Mouse (Mus musculus) left cerebral cortex, postnatal 36 days (tissue): ENCODE results near the gene Aqr. TPM values are rescaled to one million over a fixed set of nuclear protein-coding genes. Genes with fewer than 3 reads are reported as not detected.
A peak's percentile ranks its signal among the peaks of the same experiment; 100 is the strongest.
"Not testable (repeated sequence)": the region's sequence is repeated elsewhere in the genome, so short reads cannot be mapped to it uniquely, and the experiment has no call there.

Experiments used
- DNase-seq, 2 experiments: peaks; one replicate each; pipeline ENCODE4 v3.0.0; 2021 to 2022; ENCODE audit warnings: low spot score in 2 of 2, mixed read lengths in 1 of 2
- intact Hi-C: fragments of 180-260 bp; cut with DNase I; formaldehyde crosslinking; loops from one replicate; pipeline ENCODE4 v1.15.1; 2025
- total RNA-seq, 2 experiments: library from RNA; stranded (reverse); gene quantifications; 2 replicates each; pipeline ENCODE4 v1.2.3; 2021

Aqr gene
- total RNA-seq, result 10 to 100 TPM; 29.1 to 35.4 TPM

- intact Hi-C loops, result not testable (repeated sequence)
Measured at GRCm38 (mm10) chr2:114186924-114187323, at the start of gene Aqr. TSS of gene Aqr (minus strand) at chr2:114187024.

GRCm38 (mm10) chr2:114236566-114236965 lies 49.7 kb upstream of the Aqr start:
- no peak for DNase-seq
- intact Hi-C loops, result no loop called here

More at GRCm38 (mm10) chr2:114186924-114187323, at the start of gene Aqr:
- not testable (repeated sequence) for DNase-seq

DNA sequence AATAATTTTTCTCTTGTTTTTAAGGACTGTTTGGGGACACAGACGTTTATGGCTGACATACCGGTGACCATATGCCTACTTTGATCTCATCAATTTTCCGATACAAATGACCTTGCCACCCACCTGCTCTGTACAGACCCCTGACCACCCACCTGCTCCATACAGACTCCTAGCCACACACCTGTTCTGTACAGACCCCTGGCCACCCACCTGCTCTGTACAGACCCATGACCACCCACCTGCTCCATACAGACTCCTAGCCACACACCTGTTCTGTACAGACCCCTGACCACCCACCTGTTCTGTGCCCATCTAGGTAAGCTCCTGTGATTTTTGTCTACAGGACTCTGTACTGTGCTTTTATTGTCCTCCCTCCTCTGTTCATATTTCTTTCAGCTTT lies 48.8 kb upstream of the Aqr start:
- intact Hi-C loops, result no loop called here
- DNase-seq, result no peak

DNA sequence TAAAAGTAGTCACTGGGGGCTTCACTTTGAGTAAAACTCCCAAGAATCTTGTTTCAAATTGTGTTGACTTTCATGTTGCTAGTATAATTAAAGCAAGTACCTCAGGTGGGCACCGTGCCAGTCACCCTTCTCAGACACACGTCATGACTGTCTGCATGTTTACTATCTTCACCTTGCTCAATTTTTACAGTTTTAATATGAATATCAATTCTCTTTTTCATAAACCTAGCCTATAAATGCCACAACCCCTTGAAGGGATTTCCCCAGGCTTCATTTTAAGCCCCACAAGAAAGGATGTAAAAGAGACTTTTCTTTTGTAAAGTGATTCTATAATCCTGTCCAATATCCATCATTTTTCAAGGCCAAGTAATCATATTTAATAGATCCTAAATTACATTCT lies 44.4 kb upstream of the Aqr start:
- intact Hi-C loops, result no loop called here
- no peak for DNase-seq

- intact Hi-C loops, result no loop called here
- no peak for DNase-seq
Measured at GRCm38 (mm10) chr2:114228672-114229071, 41.8 kb upstream of the Aqr start.

GRCm38 (mm10) chr2:114205036-114205435 lies 18.2 kb upstream of the Aqr start:
- no peak for DNase-seq
- intact Hi-C loops, result no loop called here

DNA sequence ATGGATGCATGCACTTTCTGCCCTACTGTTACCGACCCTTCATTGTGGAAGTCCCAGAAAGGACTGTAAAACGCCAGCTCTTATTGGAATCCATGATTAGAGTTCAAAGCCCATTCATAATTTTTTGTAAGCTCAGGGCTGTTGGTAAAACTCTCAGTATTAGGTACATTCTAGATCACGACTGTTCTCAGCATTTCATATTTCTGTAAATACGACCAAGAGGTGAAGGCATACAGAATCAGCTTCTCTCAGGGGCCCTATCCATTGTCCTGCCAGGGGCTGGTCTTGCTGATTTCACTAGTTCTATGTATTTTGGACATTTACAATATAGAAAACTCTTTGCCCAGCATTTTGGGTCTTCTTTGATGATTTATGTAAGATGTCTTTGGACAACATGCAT lies 14.8 kb upstream of the Aqr start:
- DNase-seq, result no peak
- intact Hi-C loops, result no loop called here

- peak; percentile 83 to 87 for DNase-seq
- intact Hi-C loops, result no loop called here
Measured at GRCm38 (mm10) chr2:114200932-114201559, 14.2 kb upstream of the Aqr start, which contains the start of gene Zfp770. TSS of gene Zfp770 (minus strand) at chr2:114201469.

DNA sequence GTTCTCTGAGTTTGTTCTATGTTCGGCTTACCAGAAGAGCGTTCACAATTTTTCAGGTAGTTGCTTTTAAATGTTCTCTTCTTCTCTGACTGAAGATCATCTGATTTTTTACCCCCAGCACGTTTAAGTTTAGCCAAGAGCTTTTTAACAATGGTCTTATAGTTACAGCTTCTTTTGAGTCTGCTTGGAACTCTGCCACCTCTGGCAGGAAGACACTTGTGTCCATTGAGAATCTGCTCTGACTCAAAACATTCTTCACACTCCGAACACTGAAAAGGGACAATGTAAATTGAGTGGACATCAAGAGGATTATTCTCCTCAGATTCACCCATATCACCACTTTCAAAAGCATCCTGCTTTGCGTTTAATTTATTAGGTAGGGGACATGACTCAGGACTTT lies 9.6 kb upstream of the Aqr start:
- intact Hi-C loops, result no loop called here
- no peak for DNase-seq

GRCm38 (mm10) chr2:114177802-114178733 lies 8.8 kb downstream of the Aqr start:
- no peak for DNase-seq
- intact Hi-C loops, result no loop called here

DNA sequence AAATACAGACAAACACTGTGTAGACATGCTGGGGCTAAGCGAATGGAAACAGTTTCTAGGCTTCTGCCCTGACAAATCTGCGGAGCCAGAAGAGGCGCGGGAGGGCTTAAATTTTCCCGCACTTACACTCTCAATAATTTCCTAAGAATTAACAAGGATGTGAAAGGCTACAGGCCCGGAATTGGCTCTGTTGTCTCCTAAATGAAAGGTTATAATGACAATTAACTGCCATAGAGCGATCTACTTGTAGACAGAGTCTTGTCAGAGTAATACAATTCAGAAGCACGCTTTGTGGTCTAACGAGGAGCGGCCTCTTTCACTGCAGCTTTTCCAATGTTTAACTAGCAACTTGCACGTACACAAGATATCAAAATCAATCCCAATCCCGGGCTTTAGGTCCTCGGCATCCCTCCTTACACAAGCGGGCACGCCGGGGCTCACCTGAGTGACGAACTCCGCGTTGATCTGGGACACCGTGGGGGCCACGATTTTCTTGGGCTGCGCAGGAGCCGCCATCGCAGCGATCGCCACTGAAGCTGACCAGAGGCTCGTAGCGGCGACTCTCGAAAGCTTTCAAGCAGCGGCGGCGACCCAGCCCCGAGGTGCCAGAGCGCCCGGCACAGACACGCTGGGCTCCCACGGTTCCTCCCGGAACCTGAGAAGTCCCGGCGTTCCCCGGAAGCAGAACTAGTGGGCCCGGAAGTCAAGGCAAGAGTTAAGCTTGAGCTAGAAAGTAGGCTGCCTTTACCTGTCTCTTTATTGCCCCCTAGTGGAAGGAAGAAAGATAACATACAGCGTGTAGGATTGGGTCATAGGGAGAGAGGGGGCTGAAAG lies 12.0 kb downstream of the Aqr start:
- peak; percentile 82 to 84 for DNase-seq
- intact Hi-C loops, result no loop called here

DNA sequence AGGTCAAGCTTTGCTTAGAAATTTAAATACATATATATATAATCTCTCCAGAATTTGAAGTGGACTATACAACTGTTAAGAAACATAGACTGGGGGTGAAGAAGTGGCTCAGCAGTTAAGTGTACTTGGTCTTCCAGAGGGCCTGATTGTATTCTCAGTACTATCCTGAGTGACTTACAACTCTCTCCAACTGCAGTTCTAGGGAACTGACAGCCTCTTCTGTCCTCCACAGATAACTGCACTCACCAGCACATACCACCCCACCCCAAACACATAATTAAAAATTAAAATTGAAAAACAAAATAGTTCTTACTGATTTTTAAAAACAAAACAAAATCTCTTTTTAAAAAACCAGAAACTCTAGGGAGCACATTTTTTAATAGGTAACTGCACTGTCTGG lies 13.6 kb downstream of the Aqr start:
- intact Hi-C loops, result no loop called here

GRCm38 (mm10) chr2:114167837-114168236 lies 19.0 kb downstream of the Aqr start:
- intact Hi-C loops, result no loop called here
- no peak for DNase-seq

More for the DNA sequence above, 13.6 kb downstream of the Aqr start:
- DNase-seq, result no peak

DNA sequence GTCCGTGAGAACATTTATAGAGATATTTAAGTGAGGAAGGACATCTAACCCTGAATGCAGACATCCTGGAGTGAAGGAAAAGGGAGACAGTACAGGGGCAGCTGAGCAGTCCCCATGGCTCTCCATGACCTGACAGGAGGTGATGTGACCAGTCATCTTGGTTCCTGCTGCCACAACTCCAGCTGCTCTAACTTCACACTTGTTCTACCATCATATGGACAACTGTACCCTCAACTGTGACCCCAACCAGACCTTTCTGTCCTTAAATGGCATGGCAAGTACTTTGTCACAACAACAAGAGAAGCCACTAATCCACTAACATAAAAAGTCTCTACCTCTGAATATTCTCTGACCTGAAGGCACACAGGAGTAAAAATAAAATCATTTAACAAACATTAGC lies 24.8 kb downstream of the Aqr start:
- DNase-seq, result no peak
- intact Hi-C loops, result no loop called here

- DNase-seq, result no peak
- intact Hi-C loops, result no loop called here
Measured at GRCm38 (mm10) chr2:114157345-114157744, 29.5 kb downstream of the Aqr start.

DNA sequence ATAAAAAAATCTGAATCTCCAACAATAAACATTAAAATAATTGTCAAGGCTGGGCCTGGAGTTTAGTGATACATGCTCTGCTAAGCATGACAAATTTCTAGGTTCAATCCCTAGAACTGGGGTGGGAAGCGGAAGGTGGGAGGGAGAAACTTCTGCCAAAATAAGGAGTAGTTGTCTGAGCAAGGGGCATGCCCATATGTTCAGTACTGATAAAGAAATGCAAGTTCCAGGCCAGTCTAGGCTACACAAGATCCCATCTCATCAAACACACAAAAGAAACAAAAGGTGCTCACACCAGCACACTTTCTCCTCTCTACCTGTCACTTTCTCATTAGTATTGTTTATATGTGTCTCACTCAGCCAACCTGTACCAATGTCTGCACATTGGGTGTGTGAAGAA lies 30.2 kb downstream of the Aqr start:
- no peak for DNase-seq
- intact Hi-C loops, result no loop called here

DNA sequence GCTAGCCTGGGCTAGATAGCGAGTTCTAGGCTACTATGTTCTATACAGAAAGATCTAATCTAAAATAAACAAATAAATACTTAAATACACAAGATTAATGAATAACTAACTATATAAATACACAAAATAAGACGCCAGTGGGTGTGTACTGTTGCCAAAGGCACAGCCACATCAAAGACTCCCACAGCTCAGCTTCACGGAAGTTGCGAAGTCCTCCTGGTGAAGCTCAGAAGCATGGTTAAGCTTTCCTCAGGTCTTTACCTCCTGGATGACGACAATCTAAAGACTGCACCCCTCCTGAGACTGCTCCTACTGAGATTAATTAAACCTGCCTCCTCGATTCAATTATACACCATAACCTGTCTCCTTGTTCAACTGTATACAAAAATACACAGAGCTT lies 33.6 kb downstream of the Aqr start:
- intact Hi-C loops, result no loop called here
- DNase-seq, result no peak

DNA sequence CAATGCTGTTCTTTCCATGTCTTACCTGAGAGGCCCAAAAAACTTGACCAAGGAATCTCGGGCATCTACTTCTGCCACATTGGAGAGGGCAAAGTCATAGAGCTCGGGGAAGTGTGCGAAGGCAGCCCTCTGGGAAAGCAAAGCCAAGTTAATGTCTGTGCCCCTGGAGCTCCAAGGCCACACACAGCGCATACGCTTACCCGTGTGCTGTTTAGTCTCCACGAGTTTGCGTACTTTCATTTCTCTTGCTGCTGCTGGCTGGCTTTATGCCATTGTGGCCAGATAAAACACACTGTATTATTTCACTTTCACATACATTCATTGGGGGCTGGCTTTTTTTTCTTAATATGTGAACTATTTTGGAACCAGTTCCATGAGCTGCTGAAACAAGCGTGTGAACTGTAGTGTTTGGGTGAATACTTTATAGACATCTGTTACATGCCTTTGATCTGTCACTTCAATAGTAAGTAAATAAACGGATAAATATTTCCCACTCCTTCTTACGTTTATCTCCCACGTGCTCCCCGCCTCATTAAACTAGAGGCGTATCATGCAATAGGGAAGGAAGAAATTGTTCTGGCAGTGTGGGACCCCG lies 39.9 kb downstream of the Aqr start:
- no peak for DNase-seq
- intact Hi-C loops, result no loop called here

- intact Hi-C loops, result loop anchor here (1.0 kb wide), 1 partner anchor 279 kb away; no protein-coding TSS in a partner anchor
- no peak for DNase-seq
Measured at GRCm38 (mm10) chr2:114145315-114145801, 41.5 kb downstream of the Aqr start.
